Mouse (Mus musculus) testis, adult 2 months (tissue): ENCODE measurements around the gene Klf12. TPM values are rescaled to one million over a fixed set of nuclear protein-coding genes. Genes with fewer than 3 reads are reported as not detected.

Experiments used
- H3K27ac ChIP-seq: fragments of 200-500 bp; 2 replicates; pipeline ENCODE4 v1.5.1; 2012; ENCODE audit warnings: low read depth, low read length; ENCODE audit not compliant: control insufficient read depth, insufficient read depth
- H3K27me3 ChIP-seq: fragments of 200-500 bp; 2 replicates; pipeline ENCODE4 v1.6.1; 2012; ENCODE audit warnings: mild to moderate bottlenecking, low read length, moderate library complexity; ENCODE audit not compliant: control insufficient read depth, insufficient read depth
- H3K36me3 ChIP-seq: fragments of 200-500 bp; 2 replicates; pipeline ENCODE4 v1.6.1; 2012; ENCODE audit warnings: mild to moderate bottlenecking, low read length; ENCODE audit not compliant: control insufficient read depth, insufficient read depth
- H3K4me1 ChIP-seq: fragments of 200-500 bp; 2 replicates; pipeline ENCODE4 v1.6.1; 2012; ENCODE audit warnings: low read length; ENCODE audit not compliant: control insufficient read depth, insufficient read depth
- H3K4me3 ChIP-seq: fragments of 200-500 bp; 2 replicates; pipeline ENCODE4 v1.5.1; 2012; ENCODE audit warnings: low read depth, mild to moderate bottlenecking, low read length, moderate library complexity, mixed read lengths; ENCODE audit not compliant: control insufficient read depth
- CTCF ChIP-seq: fragments of 200-500 bp; IDR thresholded peaks from 2 replicates; pipeline ENCODE4 v1.5.1; 2012; ENCODE audit warnings: low read depth, mild to moderate bottlenecking, inconsistent platforms, low read length, moderate library complexity; ENCODE audit not compliant: control insufficient read depth, insufficient read depth, insufficient replicate concordance
- POLR2A ChIP-seq: fragments of 200-500 bp; IDR thresholded peaks from 2 replicates; pipeline ENCODE4 v1.6.1; 2012; ENCODE audit warnings: low read depth, mild to moderate bottlenecking, inconsistent platforms, low read length, moderate library complexity; ENCODE audit not compliant: control insufficient read depth
- polyA plus RNA-seq: library from polyadenylated mRNA; depleted of rRNA; stranded (reverse); fragments of >200 nt; gene quantifications from 2 replicates; pipeline ENCODE4 v1.2.3, GENCODE M21; 2012

Klf12 gene
- polyA plus RNA-seq, 1 experiment, result 7.9 TPM

DNA sequence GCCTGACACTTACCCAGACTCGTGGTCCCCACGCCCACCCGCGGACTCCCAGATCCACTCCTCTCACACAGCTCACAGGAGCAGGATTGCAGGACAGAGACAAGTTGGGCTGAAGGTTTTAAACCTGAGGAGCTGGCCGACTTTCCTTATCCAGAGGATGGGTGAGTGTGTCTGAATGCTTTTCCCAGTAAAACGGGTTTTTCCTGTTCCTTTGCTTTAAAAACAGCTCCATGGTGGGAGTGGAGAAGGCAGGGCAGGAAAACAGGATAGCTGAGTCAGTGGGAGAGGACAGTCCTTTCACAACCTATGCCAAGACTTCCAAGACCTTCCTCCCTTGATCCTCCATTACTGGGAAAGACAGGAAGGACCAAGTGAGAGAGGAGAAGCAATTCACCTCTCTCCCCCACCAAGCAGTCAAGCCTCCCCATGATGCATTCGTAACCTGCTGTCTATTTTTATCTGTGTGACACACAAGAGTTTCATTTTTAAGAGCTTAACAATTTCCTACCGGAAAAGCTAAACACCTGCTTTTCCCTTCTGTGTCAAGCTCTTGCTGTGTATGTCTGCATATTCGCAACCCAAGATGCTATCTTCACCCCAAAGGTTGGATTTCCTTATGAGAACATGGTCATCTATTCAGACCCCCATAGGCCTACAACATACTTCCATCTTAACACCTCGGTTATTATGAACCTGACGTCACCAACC lies 94.8 kb downstream of the Klf12 start:
- no peaks in the 10 kb centered on the region for H3K36me3 ChIP-seq
- H3K27ac ChIP-seq, result no peak overlapping the region
- no peak overlapping the region for H3K4me3 ChIP-seq
- no peaks in the 10 kb centered on the region for H3K27me3 ChIP-seq
- H3K4me1 ChIP-seq, result no peaks in the 10 kb centered on the region
- TF ChIP-seq CTCF (no peak), POLR2A (no peak)

DNA sequence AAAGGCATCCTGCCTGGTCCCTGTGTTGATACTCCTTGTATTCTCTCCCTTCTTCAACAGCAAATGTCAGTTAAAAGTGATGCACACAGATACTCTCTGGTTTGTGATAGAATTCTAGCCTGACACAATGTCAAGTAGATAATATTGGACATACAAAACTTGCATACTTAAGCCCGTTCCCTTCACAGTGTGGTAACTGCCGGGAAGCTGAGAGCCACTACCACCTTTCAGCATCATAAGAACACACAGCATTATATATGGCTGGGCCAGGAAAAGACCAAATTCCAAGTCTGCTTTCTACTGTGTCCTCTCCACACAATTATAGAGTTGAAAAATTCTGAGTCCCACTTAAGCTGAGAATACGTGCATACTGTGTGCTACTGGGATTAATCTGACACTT lies 97.1 kb downstream of the Klf12 start:
- no peak for TF ChIP-seq CTCF
- H3K4me3 ChIP-seq, result no peak overlapping the region
- no peaks in the 10 kb centered on the region for H3K4me1 ChIP-seq
- no peaks in the 10 kb centered on the region for H3K27me3 ChIP-seq
- no peak overlapping the region for H3K27ac ChIP-seq
- no peaks in the 10 kb centered on the region for H3K36me3 ChIP-seq

DNA sequence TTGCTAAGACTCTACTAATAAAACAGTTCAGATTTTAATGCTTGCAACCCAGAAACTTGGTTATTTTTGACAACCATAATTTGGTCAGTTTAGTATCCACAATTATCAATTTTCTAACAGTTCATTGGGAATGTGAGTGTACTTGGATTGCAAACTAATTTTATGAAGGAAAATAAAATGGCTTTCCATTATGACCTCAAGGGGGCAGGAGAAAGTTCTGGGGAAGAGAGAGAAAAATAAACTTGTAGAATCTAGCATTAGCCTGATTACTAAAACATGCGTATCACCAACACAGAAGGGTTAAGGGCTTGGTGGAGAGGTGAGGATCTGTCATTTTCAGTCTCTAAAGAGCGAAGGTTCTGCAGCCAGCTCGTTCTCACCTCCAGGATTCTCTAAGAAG lies 106.7 kb downstream of the Klf12 start:
- Histone ChIP-seq H3K4me1 (no peaks in the 10 kb centered on the region), H3K4me3 (no peak overlapping the region), H3K27me3 (no peaks in the 10 kb centered on the region), H3K36me3 (no peaks in the 10 kb centered on the region), H3K27ac (no peak overlapping the region)
- no peak for TF ChIP-seq CTCF
- TF ChIP-seq POLR2A, result no peak

DNA sequence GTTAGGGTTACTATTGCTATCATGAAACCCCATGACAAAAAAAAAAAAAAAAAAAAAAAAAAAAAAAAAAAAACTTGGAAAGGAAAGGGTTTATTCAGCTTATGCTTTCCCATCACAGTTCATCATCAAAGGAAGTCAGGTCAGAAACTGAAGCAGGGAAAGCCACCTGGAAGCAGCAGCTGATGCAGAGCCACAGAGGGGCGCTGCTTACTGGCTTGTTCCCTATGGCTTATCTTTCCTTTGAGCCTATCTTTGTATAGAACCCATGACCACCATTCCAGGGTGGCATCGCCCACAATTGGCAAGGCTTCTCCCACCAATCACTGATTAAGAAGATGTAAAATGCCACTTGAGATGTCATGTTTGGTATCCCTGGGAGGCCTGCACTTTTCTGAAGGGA lies 119.4 kb downstream of the Klf12 start:
- H3K4me1 ChIP-seq, result no peaks in the 10 kb centered on the region
- TF ChIP-seq POLR2A, result no peak

DNA sequence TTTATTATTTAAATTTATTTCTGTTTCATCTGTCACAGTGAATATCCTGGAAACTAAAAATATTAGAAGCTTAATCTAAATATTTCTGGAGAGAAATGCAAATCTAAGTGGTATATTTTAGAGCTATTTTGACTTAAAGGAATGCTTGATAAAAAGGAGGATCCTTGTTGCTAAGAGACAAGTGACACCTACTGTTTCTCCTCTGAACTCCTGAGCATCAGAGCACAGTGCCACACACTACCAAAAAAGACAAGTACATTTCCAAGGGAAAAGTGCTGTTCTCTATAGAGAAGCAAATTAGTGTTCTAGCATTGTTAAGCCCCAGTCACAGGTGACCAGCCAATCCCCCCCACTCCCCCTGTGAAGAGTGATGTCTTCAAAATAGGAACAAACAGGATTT lies 127.8 kb downstream of the Klf12 start:
- H3K36me3 ChIP-seq, result no peaks in the 10 kb centered on the region
- no peak overlapping the region for H3K27ac ChIP-seq
- H3K27me3 ChIP-seq, result no peaks in the 10 kb centered on the region
- no peak for TF ChIP-seq POLR2A
- H3K4me1 ChIP-seq, result no peaks in the 10 kb centered on the region
- H3K4me3 ChIP-seq, result no peak overlapping the region

More for the DNA sequence above, 119.4 kb downstream of the Klf12 start:
- no peak overlapping the region for H3K27ac ChIP-seq
- no peak overlapping the region for H3K4me3 ChIP-seq
- no peaks in the 10 kb centered on the region for H3K27me3 ChIP-seq
- no peaks in the 10 kb centered on the region for H3K36me3 ChIP-seq

DNA sequence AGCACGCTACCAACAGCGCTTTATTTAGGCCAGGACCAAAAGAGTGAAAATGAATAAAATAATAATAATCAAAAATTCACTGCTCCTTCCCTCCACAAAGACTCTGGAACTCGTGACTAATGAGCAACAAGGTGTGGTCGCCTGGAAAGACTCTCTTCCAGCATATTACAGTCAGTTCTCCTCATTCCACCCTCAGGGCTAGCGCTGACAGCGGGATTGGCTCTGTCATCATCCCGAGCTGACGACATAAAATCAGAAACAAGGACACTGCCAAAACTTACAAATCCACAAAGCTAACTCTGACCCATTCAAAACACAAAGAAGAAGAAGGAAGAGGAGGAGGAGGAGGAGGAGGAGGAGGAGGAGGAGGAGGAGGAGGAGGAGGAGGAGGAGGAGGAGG lies 136.8 kb downstream of the Klf12 start:
- H3K4me1 ChIP-seq, result no peaks in the 10 kb centered on the region
- H3K27me3 ChIP-seq, result no peaks in the 10 kb centered on the region
- no peak overlapping the region for H3K27ac ChIP-seq
- H3K4me3 ChIP-seq, result no peak overlapping the region
- TF ChIP-seq CTCF (no peak), POLR2A (no peak)
- H3K36me3 ChIP-seq, result no peaks in the 10 kb centered on the region

DNA sequence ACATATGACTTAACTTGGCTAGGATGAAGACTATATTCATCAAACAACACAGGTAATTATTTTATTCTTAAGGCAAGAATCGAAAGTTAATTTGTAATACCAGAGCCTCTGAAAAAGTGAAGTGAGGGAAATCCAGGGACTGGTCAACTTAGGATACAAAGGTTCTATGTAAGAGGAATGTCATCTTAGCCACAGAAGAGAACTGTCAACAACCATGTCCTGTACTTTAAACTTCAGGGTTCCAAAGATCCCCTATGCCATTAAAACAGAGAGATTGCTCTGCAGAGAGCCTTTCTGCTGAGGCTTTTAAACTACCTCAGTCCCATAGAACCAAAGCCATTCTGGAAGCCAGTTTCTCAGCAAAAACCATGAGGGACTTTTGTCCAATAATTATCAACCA lies 144.1 kb downstream of the Klf12 start:
- H3K4me3 ChIP-seq, result no peak overlapping the region
- H3K4me1 ChIP-seq, result no peaks in the 10 kb centered on the region
- H3K27me3 ChIP-seq, result no peaks in the 10 kb centered on the region
- TF ChIP-seq POLR2A, result no peak
- H3K36me3 ChIP-seq, result no peaks in the 10 kb centered on the region
- no peak overlapping the region for H3K27ac ChIP-seq

DNA sequence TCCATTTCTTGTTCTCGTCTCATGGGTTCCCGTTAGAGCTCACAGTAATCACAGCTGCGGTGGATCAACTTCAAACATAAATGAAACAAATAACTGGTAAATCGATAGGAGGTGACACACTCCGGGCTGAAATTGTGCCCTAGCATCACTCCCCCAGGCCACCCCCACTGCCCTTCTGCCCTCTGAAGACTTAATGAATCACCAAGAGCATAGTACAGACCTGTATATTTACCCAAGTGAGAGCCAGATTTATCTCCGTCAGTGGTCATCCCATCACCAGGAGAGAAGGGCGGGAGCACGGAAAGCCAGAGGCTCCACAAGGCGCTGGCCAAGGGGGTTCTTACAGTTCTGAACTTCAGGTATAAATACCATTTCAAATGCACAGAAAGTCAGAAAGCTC lies 150.2 kb downstream of the Klf12 start:
- H3K36me3 ChIP-seq, result no peaks in the 10 kb centered on the region
- TF ChIP-seq POLR2A, result no peak
- H3K4me3 ChIP-seq, result no peak overlapping the region
- H3K27me3 ChIP-seq, result no peaks in the 10 kb centered on the region
- no peaks in the 10 kb centered on the region for H3K4me1 ChIP-seq
- no peak overlapping the region for H3K27ac ChIP-seq
